Mouse (Mus musculus): ENCODE data around the gene Ppp2r1b.
"Not testable (repeated sequence)": the region's sequence is repeated elsewhere in the genome, so short reads cannot be mapped to it uniquely, and the experiment has no call there.

Gene Ppp2r1b

GRCm38 (mm10) chr9:50845081-50845480 is at the start of gene Ppp2r1b:
Gene Ppp2r1b (plus strand): TSS chr9:50845301.
- DNase-seq = no peak

- DNase-seq = no peak
Observed at GRCm38 (mm10) chr9:50796776-50797175, 48.3 kb upstream of the Ppp2r1b start.

DNA sequence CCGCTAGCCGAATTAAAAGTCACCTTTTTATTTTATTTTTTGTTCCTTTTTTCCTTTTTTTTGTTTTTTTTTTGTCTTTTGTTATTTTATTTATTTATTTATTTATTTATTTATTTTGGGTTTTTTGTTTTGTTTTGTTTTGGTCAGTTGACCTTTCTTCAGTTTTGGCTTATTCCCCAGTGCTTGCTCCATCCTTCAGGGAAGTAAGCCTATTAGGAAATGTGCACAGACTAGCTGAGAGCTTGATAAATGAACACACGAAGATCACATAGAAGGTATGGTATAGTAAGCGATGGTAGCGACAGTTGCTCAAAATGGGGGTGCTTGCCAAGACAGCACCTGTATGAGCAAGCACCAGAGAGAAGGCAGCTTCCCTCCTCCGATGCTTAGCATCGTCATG is 47.5 kb upstream of the Ppp2r1b start:
- DNase-seq = no peak

GRCm38 (mm10) chr9:50798368-50798767 is 46.7 kb upstream of the Ppp2r1b start:
- no peak for DNase-seq

DNA sequence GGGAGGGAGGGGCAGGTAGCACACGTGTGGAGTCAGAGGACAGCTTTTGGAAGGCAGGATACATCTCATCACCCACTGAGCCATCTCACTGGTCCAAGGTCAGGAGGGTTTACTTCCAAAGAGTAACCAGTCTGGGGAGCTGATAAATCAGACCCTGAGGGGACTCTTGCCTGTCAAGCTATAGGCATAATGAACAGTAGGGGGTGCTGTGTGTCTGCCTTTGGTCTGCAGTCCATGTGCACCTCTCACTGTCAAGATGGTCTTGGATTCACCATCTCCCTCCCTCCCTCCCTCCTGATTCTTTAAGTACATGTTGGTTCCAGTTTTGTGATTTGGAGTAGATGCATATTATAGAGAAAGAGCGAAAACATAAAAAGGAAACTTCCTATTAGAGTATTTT is 44.1 kb upstream of the Ppp2r1b start:
- DNase-seq = no peak

- DNase-seq = no peak
Observed at GRCm38 (mm10) chr9:50803055-50803671, 41.9 kb upstream of the Ppp2r1b start.

DNA sequence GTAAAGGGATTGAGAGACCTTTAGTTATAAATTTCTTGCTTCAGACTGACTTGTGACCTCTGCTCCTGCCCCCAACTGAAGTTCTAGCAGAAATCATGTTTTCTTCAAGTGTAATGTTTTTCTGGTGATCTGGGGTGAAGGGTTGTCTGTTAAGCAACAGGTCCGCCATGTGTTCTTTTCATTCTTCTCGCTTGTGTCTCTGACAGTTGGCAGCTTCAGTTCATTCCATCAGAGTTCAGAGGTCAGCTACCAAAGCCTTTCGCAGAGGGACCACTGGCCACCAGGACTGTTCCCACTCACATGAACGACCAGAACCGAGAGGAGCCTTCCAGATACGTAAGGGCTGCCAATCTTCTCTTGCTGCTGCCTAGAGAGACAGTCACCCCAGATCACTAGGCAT is 36.6 kb upstream of the Ppp2r1b start:
- no peak for DNase-seq

- DNase-seq = no peak
Observed at GRCm38 (mm10) chr9:50809146-50809545, 36.0 kb upstream of the Ppp2r1b start.

DNA sequence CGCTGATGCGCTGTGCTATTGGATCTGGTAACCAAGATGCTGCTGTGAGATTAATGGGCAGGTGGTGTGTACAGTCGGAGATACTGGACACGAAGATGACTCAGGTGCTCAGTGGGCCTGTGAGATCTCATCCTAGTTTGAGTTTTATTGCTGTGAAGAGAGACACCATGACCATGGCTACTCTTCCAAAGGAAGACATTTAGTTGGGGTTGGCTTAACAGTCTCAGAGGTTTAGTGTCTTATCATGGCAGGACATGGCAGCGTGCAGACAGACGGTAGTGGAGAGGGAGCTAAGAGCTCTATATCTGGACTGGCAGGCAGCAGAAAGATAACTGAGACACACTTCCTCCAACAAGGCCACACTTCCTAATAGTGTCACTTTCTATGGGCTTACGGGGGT is 33.9 kb upstream of the Ppp2r1b start:
- DNase-seq = no peak

DNA sequence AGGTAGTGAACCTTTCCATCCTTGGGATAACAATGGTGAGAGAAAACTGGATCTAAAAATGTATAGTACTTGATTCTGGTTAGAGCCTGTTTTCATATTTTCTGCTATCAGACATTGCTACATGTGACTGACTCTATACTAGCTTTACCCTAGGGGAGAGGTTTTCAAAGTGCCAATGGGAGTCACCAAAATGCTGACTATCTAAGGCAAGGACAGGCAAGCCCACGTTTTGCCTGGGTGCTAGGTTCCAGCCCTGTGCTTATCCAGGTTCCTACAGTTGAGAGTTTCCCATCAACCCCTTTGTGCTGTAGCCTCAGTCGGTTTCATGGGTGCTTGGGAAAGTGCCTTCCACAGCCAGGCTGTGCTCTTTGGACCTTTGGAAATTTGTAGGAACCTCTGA is 33.4 kb upstream of the Ppp2r1b start:
- DNase-seq = no peak

DNA sequence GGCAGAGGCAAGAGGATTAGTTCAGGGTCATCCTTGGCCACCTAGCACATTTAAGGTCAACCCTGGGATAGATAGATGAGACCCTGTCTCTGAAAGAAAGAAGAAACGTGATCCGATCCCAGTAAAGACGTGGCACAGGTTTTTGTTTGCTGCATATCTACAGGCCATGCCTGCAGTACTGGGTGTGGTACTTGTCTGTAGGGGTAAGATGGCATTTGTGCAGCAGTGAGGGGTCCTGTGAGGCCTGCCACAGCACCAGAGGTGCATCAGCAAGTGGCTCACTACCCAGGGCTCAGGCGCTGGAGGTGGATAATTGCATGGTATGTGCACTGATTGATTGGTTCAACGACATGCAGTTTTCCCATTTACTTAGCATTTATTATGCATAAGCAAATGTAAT is 31.3 kb upstream of the Ppp2r1b start:
- DNase-seq = no peak

GRCm38 (mm10) chr9:50815666-50816065 is 29.4 kb upstream of the Ppp2r1b start:
- DNase-seq = no peak

- no peak for DNase-seq
Observed at GRCm38 (mm10) chr9:50816512-50816911, 28.6 kb upstream of the Ppp2r1b start.

- DNase-seq = no peak
Observed at GRCm38 (mm10) chr9:50818050-50818449, 27.1 kb upstream of the Ppp2r1b start.

- no peak for DNase-seq
Observed at GRCm38 (mm10) chr9:50819716-50820115, 25.4 kb upstream of the Ppp2r1b start.

- DNase-seq = no peak
Observed at GRCm38 (mm10) chr9:50821651-50822050, 23.4 kb upstream of the Ppp2r1b start.

- no peak for DNase-seq
Observed at GRCm38 (mm10) chr9:50822216-50822615, 22.9 kb upstream of the Ppp2r1b start.

GRCm38 (mm10) chr9:50823779-50824453 is 21.2 kb upstream of the Ppp2r1b start:
- no peak for DNase-seq

DNA sequence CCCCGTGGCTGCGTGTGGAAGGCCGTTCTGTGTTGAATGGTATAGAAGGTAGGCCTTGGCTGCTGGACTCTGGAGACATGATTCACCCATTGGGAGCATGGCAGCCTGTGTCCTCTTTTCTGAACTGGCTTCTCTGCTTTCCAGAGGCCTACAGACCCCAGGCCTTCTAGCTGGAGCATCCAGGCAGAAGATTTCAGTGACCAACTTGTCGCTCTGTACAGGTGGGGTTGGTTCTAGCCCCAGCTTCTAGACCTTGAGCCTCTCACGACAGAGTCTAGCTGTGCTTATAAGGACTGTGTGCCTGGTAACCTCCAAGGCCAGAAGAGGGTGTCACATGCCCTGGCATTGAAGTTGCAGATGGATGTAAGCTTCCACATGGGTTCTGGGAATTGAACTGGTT is 13.6 kb upstream of the Ppp2r1b start:
- no peak for DNase-seq

DNA sequence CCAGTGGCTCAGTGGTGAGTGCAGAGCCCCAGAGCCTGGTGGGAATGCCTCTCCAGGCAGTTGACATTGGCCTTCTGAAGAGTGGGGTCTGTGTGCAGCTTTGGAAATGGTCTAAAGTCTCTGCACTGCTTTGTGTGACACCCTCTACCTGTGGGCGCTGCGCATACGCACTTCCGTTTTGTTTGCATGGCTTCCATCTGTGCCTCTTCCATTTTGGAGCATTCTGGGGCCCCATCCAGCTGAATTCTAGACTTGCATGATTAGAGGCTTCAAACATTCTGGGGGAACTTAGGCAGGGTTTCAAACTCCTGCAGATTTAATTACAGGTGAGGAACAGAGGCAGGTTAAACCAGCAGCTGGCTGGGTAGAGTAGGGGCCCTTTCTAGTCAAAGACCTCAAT is 12.9 kb upstream of the Ppp2r1b start:
- DNase-seq = no peak

DNA sequence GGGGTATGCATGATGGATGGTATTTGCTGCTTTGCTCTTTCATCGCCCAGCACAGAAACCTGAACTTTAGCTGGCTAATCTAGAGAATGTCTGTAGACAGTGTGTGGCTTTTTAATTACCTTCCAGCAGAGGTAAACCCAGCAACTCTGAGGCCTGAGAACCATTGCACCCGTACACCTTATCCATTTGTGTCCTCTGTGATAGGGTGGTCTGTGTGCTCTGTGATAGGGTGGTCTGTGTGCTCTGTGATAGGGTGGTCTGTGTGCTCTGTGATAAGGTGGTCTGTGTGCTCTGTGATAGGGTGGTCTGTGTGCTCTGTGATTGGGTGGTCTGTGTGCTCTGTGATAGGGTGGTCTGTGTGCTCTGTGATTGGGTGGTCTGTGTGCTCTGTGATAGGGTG is 12.5 kb upstream of the Ppp2r1b start:
- DNase-seq = not testable (repeated sequence)

DNA sequence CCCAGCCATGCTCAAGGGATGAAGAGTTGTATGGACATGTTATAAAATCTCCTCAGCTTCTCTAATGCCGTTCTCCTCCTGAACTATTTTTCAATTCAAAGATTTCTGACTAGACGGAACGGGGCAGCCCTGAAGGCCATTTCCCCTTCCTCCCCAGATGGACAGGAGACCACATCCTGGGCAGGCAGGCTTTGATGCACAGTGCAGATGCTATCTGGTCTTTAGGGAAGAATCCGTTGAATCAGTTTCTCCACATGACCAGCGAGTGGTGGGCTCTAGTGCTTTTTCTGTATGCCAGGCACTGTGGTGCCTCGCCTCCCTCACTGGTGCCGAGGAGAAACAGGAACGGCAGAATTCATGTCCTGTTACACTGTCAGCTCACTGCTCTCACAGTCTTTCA is 11.3 kb upstream of the Ppp2r1b start:
- no peak for DNase-seq

DNA sequence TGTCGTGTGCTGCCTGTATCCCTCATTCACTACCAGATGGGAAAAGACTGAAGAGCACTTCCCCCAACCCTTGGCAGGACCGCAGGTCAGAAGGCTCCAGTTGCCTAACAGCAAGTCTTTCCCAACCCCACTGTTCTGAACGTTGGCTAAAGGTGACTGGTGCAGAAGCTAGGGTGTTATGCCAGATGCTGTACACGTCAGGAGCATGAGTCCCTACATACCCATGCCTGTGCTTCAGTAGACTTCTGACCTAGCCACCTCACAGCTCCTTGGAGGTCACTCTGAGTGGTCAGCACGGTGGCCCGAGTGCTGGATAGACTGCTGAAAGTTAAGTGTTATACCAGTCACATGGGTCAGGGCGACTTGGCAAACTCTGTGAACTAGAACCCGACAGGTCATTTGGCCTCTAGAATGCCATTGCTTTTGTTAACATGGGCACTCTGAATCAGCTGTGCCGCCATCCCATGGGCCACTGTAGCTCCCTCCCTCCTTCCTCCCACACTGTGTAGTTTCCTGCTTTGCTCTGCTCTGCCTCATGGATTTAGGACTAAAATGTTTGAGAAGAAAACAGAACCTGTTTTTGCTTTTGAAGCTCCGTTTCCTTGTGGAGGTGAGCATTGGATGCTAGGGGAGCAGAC is 9.9 kb upstream of the Ppp2r1b start:
- no peak for DNase-seq

GRCm38 (mm10) chr9:50836097-50836496 is 9.0 kb upstream of the Ppp2r1b start:
- DNase-seq = no peak

All from right cerebral cortex, postnatal 4 days (tissue).